Mouse (Mus musculus) kidney, postnatal 0 days (tissue): ENCODE results near the gene Wdr86. TPM values are rescaled to one million over a fixed set of nuclear protein-coding genes. Genes with fewer than 3 reads are reported as not detected.

Source experiments
- ATAC-seq: fragments of 200-750 bp; cut with Nextera tagmentation; replicated peaks from 2 replicates; pipeline ENCODE4 v1.8.0; 2017; ENCODE audit warnings: low read depth, moderate number of reproducible peaks, moderate TSS enrichment, moderate library complexity; ENCODE audit not compliant: low FRiP score
- DNase-seq: peaks from one replicate; pipeline ENCODE4 v3.0.0-alpha.2; 2016; ENCODE audit warnings: low spot score
- H3K27ac ChIP-seq: fragments of 300-500 bp; sonication (generic); 2 replicates; pipeline ENCODE4 v1.5.1; 2014; ENCODE audit warnings: mild to moderate bottlenecking
- H3K27me3 ChIP-seq: fragments of 300-500 bp; sonication (generic); 2 replicates; pipeline ENCODE4 v1.6.1; 2014; ENCODE audit warnings: low read length, mixed read lengths; ENCODE audit not compliant: insufficient read depth
- H3K36me3 ChIP-seq: fragments of 300-500 bp; sonication (generic); 2 replicates; pipeline ENCODE4 v1.6.1; 2014; ENCODE audit warnings: low read length, mixed read lengths; ENCODE audit not compliant: insufficient read depth
- H3K4me1 ChIP-seq: fragments of 300-500 bp; sonication (generic); replicated peaks from 2 replicates; pipeline ENCODE4 v1.6.1; 2014; ENCODE audit warnings: antibody characterized with exemption, low read length, mixed read lengths; ENCODE audit not compliant: insufficient read depth
- H3K4me2 ChIP-seq: fragments of 300-500 bp; sonication (generic); 2 replicates; pipeline ENCODE4 v1.6.1; 2014; ENCODE audit warnings: mild to moderate bottlenecking, low read length, moderate library complexity, mixed read lengths
- H3K4me3 ChIP-seq: fragments of 300-500 bp; sonication (generic); replicated peaks from 2 replicates; pipeline ENCODE4 v1.5.1; 2014; ENCODE audit warnings: low read depth, low read length
- H3K9ac ChIP-seq: fragments of 300-500 bp; sonication (generic); 2 replicates; pipeline ENCODE4 v1.6.1; 2014; ENCODE audit warnings: low read depth, low read length
- H3K9me3 ChIP-seq: fragments of 300-500 bp; sonication (generic); replicated peaks from 2 replicates; pipeline ENCODE4 v1.6.1; 2016; ENCODE audit warnings: low read length, inconsistent platforms, mixed read lengths
- CTCF ChIP-seq: IDR thresholded peaks from 2 replicates; pipeline ENCODE4 v1.5.1; 2016; ENCODE audit warnings: antibody characterized with exemption, low read depth, mild to moderate bottlenecking, moderate library complexity
- WGBS: fragments of 180-500 bp; shearing (Covaris S2); extraction: QIAGEN DNeasy Blood & Tissue Kit; methylation state at CpG from one replicate; pipeline ENCODE4 v1.1.7; 2014; 5-methylcytosine and 5-hydroxymethylcytosine counted together
- polyA plus RNA-seq: library from polyadenylated mRNA; unstranded; fragments of >200 nt; fragmentation: Nextera tagmentation; extraction: Ambion mirVana; gene quantifications from 2 replicates; pipeline ENCODE4 v1.2.1, GENCODE M21; 2015

Wdr86 gene
- polyA plus RNA-seq, 1 experiment from 2014 or later, result 21.9 TPM

DNA sequence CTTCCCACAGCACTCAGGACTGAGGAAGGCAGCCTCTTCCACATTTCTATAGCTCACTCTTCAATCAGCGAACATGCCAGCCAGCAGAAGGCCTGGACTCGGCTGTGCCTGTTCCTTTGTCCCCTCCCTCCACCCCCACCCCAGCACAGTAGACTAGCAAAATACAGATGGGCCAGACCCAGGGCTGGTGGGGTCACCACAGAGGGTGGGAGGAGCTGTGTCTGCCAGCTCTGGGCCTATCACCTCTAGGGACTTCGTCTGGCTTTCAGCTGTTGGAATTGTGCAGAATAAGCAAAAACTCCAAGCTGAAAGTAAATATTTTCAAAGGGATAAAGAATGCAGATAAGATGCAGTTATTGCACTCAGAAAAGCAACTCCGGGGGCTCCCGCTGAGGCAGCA lies 5.7 kb downstream of the Wdr86 start:
- Histone ChIP-seq H3K4me1 (peaks cover 22% of the 10 kb centered on the region), H3K27ac (peak overlapping the region; percentile 73), H3K36me3 (0 out of 2 replicates have a peak, but pooled peaks cover under 1% of the 10 kb centered on the region), H3K4me2 (no peak overlapping the region), H3K4me3 (no peak overlapping the region), H3K9me3 (no peaks in the 10 kb centered on the region), H3K9ac (no peak overlapping the region; the same call in 1 of the 2 replicates), H3K27me3 (no peaks in the 10 kb centered on the region)
- DNase-seq (peak; percentile 55), ATAC-seq (peak; percentile 81)
- no peak for TF ChIP-seq CTCF
- whole genome bisulfite sequencing, result 45% methylated on average over 5 of the region's 5 CpGs

DNA sequence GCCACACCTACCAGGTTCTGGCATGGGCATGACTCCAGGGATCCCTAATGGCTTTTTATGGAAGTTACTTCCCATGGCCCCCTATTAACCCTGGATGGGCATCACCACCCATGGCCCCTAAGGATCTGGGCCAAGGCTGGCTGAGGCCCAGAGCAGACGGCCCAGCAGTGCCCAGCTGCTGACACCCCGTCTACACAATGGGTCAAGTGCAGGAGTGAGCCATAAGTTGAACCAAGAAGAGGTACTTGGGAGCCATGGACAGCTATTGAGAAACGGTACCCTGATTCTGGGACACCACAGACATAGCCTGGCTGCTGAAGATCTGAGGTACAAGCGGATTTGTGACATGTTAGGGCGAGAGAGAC lies 6.3 kb downstream of the Wdr86 start:
- DNase-seq (no peak), ATAC-seq (no peak)
- no peak overlapping the region for H3K4me3 ChIP-seq
- 73% methylated on average over 5 of the region's 5 CpGs for WGBS
- H3K27ac ChIP-seq, result peak overlapping the region; percentile 73
- no peaks in the 10 kb centered on the region for H3K9me3 ChIP-seq
- H3K9ac ChIP-seq, result no peak overlapping the region; the same call in 1 of the 2 replicates
- 0 out of 2 replicates have a peak, but pooled peaks cover 3% of the 10 kb centered on the region for H3K36me3 ChIP-seq
- H3K27me3 ChIP-seq, result no peaks in the 10 kb centered on the region
- H3K4me2 ChIP-seq, result no peak overlapping the region
- peaks cover 17% of the 10 kb centered on the region for H3K4me1 ChIP-seq
- no peak for TF ChIP-seq CTCF

DNA sequence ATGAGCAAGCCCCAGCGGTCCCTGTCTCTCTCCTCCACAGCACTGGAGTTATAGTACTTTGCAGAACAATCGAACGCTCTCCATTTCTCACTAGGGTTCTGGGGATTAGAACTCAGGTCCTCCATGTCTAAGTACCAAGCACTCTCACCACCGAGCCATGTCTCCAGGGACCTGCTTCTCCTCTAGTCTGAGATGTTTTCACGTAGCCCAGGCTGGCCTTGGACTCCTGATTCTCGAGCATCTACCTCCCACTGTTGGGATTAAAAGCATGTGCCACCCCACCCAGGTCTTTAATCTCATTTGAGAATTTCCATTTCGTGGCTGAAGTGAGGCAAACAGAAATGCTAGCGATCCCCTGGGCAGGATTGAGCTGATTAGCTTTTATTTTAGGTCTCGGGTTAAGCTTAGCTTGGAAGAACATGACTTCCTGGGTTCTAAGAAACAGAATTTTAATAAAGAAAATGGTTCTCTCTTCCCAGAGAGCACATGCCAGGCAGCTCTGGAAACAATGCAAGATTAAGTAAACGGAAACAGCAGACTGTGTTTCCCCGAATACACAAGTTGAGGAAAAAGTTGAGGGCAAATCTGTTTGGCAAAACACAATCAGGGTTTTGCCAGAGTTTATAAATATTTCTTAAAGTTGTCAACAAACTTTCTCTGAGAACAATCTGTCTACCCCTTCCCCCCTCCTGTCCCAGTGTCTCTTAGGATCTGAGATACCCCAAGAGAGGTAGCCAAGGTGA lies 6.8 kb downstream of the Wdr86 start:
- no peak for DNase-seq
- 0 out of 2 replicates have a peak, but pooled peaks cover 3% of the 10 kb centered on the region for H3K36me3 ChIP-seq

DNA sequence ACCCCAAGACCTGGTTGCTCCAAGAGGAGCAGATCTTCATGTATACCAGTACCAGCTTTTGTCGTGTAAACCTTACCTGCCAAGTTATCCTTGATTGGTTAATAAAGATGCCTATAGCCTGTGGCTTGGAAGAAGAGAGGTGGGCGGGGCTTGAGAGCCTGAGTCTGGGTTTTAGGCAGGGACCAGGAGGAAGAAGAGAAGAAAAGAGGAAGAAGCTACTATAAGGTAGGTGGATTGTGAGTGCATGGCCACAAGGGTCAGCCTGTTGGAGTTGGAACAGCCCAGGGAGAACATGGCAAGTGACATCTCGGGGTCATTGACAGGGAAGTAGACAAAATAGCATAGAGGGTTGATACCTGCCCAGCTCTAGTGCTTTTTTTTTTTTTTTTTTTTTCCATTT lies 10.7 kb downstream of the Wdr86 start:
- H3K27ac ChIP-seq, result no peak overlapping the region
- H3K36me3 ChIP-seq, result peaks cover 16% of the 10 kb centered on the region; the same call in 1 of the 2 replicates
- H3K4me1 ChIP-seq, result peaks cover 7% of the 10 kb centered on the region
- H3K4me2 ChIP-seq, result no peak overlapping the region
- H3K4me3 ChIP-seq, result no peak overlapping the region
- H3K9ac ChIP-seq, result no peak overlapping the region
- ATAC-seq (no peak), DNase-seq (no peak)
- 83% methylated on average over 3 of the region's 3 CpGs for WGBS
- H3K9me3 ChIP-seq, result no peaks in the 10 kb centered on the region
- no peak for TF ChIP-seq CTCF
- no peaks in the 10 kb centered on the region for H3K27me3 ChIP-seq

More for the DNA sequence above, 6.8 kb downstream of the Wdr86 start:
- Histone ChIP-seq H3K4me1 (peaks cover 17% of the 10 kb centered on the region), H3K4me2 (no peak overlapping the region), H3K9ac (no peak overlapping the region), H3K27ac (peak overlapping the region; percentile 73; the same call in 1 of the 2 replicates), H3K9me3 (no peaks in the 10 kb centered on the region), H3K27me3 (no peaks in the 10 kb centered on the region), H3K4me3 (no peak overlapping the region)
- TF ChIP-seq CTCF, result no peak
- no peak for ATAC-seq
- WGBS, result 76% methylated on average over 11 of the region's 11 CpGs

DNA sequence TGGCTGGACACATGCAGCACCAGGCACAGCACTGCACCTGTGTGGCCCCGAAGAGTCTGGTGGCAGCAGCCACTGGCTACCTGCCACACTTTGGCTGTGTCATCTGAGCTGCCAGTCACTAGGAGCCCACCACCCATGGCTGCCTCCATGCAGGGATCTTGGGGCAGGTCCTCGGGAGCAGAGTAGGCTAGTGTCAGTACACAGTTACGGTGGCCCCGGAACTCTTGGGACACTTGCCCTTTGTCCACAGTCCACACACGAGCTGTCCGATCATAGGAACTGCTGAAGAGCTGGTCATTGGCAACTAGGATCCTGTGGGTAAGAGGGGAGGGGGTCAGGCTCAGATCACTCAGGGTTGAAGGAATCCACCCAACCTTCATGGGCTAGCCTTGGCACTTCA lies 12.5 kb downstream of the Wdr86 start:
- ATAC-seq (no peak), DNase-seq (no peak)
- no peak for TF ChIP-seq CTCF
- no peaks in the 10 kb centered on the region for H3K4me1 ChIP-seq
- H3K9ac ChIP-seq, result no peak overlapping the region
- WGBS, result 86% methylated on average over 6 of the region's 6 CpGs
- no peak overlapping the region for H3K4me2 ChIP-seq
- H3K27me3 ChIP-seq, result no peaks in the 10 kb centered on the region
- H3K27ac ChIP-seq, result no peak overlapping the region
- H3K9me3 ChIP-seq, result no peaks in the 10 kb centered on the region
- H3K36me3 ChIP-seq, result peaks cover 19% of the 10 kb centered on the region; the same call in 1 of the 2 replicates
- no peak overlapping the region for H3K4me3 ChIP-seq

DNA sequence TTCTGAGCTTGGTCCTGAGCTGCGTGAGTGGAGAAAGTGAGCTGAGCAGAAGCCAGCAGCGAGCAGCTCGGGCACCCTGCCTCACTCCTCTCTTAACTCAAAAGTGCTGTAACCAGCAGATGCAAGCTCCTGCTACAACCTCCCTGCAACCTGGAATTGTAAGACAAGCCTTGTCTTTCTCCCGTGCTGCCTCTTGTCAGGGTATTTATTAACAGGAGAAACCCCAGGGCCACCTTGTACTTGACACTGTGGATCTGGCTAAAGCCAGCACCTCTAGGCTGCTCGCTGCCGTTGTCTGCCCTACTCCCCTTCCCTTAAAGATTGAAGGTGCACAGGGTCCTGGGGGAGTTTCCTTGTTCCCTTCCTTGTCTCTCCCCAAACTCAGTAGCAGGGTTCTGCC lies 16.5 kb downstream of the Wdr86 start:
- Histone ChIP-seq H3K9me3 (no peaks in the 10 kb centered on the region), H3K4me2 (no peak overlapping the region), H3K9ac (no peak overlapping the region), H3K27ac (peak overlapping the region; percentile 71; the same call in 1 of the 2 replicates), H3K27me3 (no peaks in the 10 kb centered on the region), H3K4me3 (no peak overlapping the region), H3K36me3 (peaks cover 41% of the 10 kb centered on the region), H3K4me1 (no peaks in the 10 kb centered on the region)
- no peak for TF ChIP-seq CTCF
- DNase-seq, result no peak
- 0 out of 2 replicates have a peak, but pooled peaks have one; percentile 34 for ATAC-seq
- WGBS, result 64% methylated on average over 6 of the region's 6 CpGs
